Mouse (Mus musculus) kidney, embryonic 15.5 days (tissue): ENCODE measurements at regions not wholly inside any gene's neighbourhood (a gene's known extent, or its start where the extent isn't known, plus 50 kb on each side); places are given as distances from the start of the nearest gene placed in this dataset.

Source experiments
- ATAC-seq: fragments of 200-750 bp; cut with Nextera tagmentation; replicated peaks from 2 replicates; pipeline ENCODE4 v1.8.0; 2017; ENCODE audit warnings: moderate TSS enrichment; ENCODE audit not compliant: low FRiP score
- H3K27ac ChIP-seq: fragments of 300-500 bp; sonication (generic); 2 replicates; pipeline ENCODE4 v1.5.1; 2015; ENCODE audit warnings: mild to moderate bottlenecking, inconsistent platforms
- H3K27me3 ChIP-seq: fragments of 300-500 bp; sonication (generic); 2 replicates; pipeline ENCODE4 v1.6.1; 2015; ENCODE audit warnings: inconsistent platforms
- H3K36me3 ChIP-seq: fragments of 300-500 bp; sonication (generic); 2 replicates; pipeline ENCODE4 v1.6.1; 2015; ENCODE audit warnings: inconsistent platforms
- H3K4me1 ChIP-seq: fragments of 300-500 bp; sonication (generic); 2 replicates; pipeline ENCODE4 v1.6.1; 2015; ENCODE audit warnings: inconsistent platforms
- H3K4me2 ChIP-seq: fragments of 300-500 bp; sonication (generic); 2 replicates; pipeline ENCODE4 v1.6.1; 2015; ENCODE audit warnings: moderate library complexity, mild to moderate bottlenecking, inconsistent platforms
- H3K4me3 ChIP-seq: fragments of 300-500 bp; sonication (generic); replicated peaks from 2 replicates; pipeline ENCODE4 v1.5.1; 2015; ENCODE audit warnings: mild to moderate bottlenecking, inconsistent platforms
- H3K9ac ChIP-seq: fragments of 300-500 bp; sonication (generic); 2 replicates; pipeline ENCODE4 v1.6.1; 2015; ENCODE audit warnings: mild to moderate bottlenecking, inconsistent platforms
- H3K9me3 ChIP-seq: fragments of 300-500 bp; sonication (generic); replicated peaks from 2 replicates; pipeline ENCODE4 v1.6.1; 2016; ENCODE audit warnings: inconsistent platforms
- WGBS: fragments of 180-500 bp; shearing (Covaris S2); methylation state at CpG from one replicate; pipeline ENCODE4 v1.1.7; 2015; ENCODE audit warnings: mixed read lengths; 5-methylcytosine and 5-hydroxymethylcytosine counted together

DNA sequence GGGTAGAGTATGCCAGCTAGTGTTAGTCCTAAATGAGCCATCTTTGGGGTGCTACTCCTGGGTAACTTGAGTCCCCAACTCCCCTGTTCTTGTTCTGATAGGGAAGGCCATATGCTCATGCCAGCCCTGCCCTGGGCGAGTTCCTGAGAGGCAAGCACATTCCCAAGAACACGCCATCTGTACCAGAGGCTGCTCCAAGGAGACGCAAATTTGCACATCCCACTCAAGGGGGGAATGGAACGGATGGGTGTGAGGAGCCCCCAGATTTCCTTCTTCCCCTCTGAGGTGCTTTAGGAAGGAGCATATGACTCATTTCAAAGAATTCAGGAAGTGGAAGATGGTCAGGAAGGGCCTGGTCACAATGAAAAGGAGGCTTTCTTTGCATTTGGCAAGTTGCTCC lies 158.7 kb upstream of the Hs3st4 start:
- Histone ChIP-seq H3K4me2 (no peak overlapping the region), H3K9ac (no peak overlapping the region), H3K27ac (no peak overlapping the region), H3K36me3 (no peaks in the 10 kb centered on the region), H3K9me3 (no peaks in the 10 kb centered on the region), H3K27me3 (no peaks in the 10 kb centered on the region), H3K4me1 (no peaks in the 10 kb centered on the region), H3K4me3 (no peak overlapping the region)
- no peak for ATAC-seq
- 69% methylated on average over 4 of the region's 4 CpGs for WGBS

DNA sequence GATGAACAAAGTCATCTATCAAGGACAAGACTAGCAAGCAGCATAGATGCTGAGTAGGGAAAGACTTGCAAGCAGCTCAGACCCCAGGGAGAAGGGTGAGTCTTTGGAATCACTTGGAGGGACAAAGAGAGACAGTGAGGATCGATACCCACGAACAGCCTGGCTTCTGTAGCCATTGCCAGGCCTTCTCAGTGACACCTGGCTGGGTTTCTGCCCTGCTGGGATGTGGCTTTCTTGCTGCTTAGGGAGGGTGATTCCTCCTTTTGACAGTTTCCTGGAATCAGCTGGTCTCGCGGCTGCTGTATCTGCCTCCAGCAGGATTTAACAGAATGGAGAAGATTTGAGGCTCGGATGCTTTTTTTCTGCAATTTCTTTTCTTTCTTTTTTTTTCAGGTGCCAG lies 156.3 kb upstream of the Hs3st4 start:
- H3K4me1 ChIP-seq, result no peaks in the 10 kb centered on the region
- no peak overlapping the region for H3K4me2 ChIP-seq
- no peak overlapping the region for H3K27ac ChIP-seq
- 80% methylated on average over 5 of the region's 5 CpGs for WGBS
- no peaks in the 10 kb centered on the region for H3K36me3 ChIP-seq
- no peaks in the 10 kb centered on the region for H3K9me3 ChIP-seq
- no peak for ATAC-seq
- H3K27me3 ChIP-seq, result no peaks in the 10 kb centered on the region
- no peak overlapping the region for H3K4me3 ChIP-seq
- no peak overlapping the region for H3K9ac ChIP-seq

DNA sequence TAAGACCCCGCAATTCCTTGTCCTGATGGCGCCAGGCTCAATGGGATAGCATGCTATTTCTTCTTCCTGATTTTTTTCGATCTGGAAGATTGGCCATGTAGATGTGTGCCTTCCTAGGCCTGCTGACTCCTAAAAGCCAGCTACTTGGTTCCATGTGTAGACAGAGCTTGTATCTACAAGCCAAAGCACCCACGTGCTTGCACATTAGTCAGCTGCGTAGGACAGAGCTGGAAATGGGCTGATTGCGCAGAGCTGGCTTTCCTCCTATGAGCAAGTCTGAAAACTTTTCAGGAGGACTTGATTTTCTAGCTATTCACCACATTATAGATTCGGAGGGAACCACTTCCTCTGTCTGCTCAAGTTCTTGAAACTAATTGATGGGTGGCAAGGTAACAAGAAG lies 140.1 kb upstream of the Hs3st4 start:
- ATAC-seq, result no peak
- WGBS, result 88% methylated on average over 7 of the region's 7 CpGs
- Histone ChIP-seq H3K4me3 (no peak overlapping the region), H3K9me3 (no peaks in the 10 kb centered on the region), H3K36me3 (no peaks in the 10 kb centered on the region), H3K27ac (no peak overlapping the region), H3K4me1 (no peaks in the 10 kb centered on the region), H3K4me2 (no peak overlapping the region), H3K27me3 (no peaks in the 10 kb centered on the region), H3K9ac (no peak overlapping the region)

DNA sequence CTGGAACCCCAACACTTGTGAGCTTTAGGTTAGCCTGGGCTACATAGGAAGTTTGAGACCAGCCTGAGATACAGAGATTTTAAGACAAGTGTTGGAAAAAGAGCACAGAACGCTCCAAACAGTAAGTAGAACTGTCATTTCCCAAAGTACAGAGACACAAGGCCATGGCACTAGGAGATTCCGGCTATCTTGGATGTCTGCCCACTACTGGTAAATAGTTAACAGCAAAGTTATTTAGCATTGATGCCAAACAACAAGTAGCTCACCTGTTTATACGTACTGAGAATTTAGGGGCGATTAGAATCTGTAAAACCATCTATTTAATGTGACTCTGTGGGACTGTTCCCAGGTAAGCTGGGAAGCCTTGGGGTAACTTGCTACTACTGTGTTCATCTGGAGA lies 135.6 kb upstream of the Hs3st4 start:
- no peak overlapping the region for H3K4me3 ChIP-seq
- no peaks in the 10 kb centered on the region for H3K36me3 ChIP-seq
- no peaks in the 10 kb centered on the region for H3K9me3 ChIP-seq
- H3K4me1 ChIP-seq, result no peaks in the 10 kb centered on the region
- WGBS, result 81% methylated on average over 4 of the region's 4 CpGs
- H3K9ac ChIP-seq, result no peak overlapping the region
- H3K27me3 ChIP-seq, result no peaks in the 10 kb centered on the region
- no peak overlapping the region for H3K4me2 ChIP-seq
- no peak overlapping the region for H3K27ac ChIP-seq
- ATAC-seq, result no peak

DNA sequence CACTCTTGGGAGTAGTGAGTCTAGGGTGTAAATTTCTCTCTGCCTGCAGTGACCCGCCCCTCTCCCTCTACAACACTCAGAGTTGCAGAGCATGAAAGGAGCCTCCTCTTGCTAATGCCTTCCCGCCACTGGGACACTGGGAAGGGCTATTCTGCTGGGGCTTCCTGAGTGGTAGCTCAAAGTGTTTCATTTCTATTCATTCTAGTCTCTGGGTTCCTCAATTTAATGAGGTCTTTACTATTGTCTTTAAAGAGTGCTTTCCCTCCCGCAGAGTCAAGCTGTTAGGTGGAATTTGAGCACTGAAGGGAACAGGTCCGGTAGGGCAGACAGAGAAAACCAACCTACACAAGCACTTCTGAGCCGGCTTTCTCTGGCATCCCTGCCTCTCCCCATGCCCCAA lies 134.0 kb upstream of the Hs3st4 start:
- no peaks in the 10 kb centered on the region for H3K36me3 ChIP-seq
- H3K27ac ChIP-seq, result no peak overlapping the region
- no peak for ATAC-seq
- WGBS, result 31% methylated on average over 5 of the region's 5 CpGs
- no peak overlapping the region for H3K4me2 ChIP-seq
- H3K9me3 ChIP-seq, result no peaks in the 10 kb centered on the region
- no peak overlapping the region for H3K4me3 ChIP-seq
- no peaks in the 10 kb centered on the region for H3K4me1 ChIP-seq
- no peaks in the 10 kb centered on the region for H3K27me3 ChIP-seq
- no peak overlapping the region for H3K9ac ChIP-seq

DNA sequence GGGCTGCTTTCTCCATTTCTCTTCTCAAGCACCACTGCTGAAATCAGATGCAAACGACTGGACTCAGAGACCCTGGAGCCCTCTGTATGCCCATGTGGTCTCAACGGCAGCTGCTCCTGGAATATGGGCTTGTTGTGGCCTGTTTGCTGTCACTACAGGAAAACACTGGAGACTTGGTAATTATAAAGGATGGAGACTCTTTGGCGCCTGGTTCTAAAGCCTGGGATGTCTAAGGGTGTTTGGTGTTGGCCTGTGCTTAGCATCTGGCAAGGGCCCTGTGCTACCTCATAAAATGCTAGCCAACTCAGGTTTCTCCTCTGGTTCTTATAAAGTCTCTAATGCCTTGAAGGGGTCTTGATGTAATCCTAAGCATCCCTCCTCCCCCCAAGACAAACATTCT lies 133.4 kb upstream of the Hs3st4 start:
- Histone ChIP-seq H3K9me3 (no peaks in the 10 kb centered on the region), H3K4me2 (no peak overlapping the region), H3K27ac (no peak overlapping the region), H3K4me1 (no peaks in the 10 kb centered on the region), H3K36me3 (no peaks in the 10 kb centered on the region), H3K4me3 (no peak overlapping the region), H3K27me3 (no peaks in the 10 kb centered on the region), H3K9ac (no peak overlapping the region)
- WGBS, result 59% methylated on average over 3 of the region's 3 CpGs
- ATAC-seq, result no peak

DNA sequence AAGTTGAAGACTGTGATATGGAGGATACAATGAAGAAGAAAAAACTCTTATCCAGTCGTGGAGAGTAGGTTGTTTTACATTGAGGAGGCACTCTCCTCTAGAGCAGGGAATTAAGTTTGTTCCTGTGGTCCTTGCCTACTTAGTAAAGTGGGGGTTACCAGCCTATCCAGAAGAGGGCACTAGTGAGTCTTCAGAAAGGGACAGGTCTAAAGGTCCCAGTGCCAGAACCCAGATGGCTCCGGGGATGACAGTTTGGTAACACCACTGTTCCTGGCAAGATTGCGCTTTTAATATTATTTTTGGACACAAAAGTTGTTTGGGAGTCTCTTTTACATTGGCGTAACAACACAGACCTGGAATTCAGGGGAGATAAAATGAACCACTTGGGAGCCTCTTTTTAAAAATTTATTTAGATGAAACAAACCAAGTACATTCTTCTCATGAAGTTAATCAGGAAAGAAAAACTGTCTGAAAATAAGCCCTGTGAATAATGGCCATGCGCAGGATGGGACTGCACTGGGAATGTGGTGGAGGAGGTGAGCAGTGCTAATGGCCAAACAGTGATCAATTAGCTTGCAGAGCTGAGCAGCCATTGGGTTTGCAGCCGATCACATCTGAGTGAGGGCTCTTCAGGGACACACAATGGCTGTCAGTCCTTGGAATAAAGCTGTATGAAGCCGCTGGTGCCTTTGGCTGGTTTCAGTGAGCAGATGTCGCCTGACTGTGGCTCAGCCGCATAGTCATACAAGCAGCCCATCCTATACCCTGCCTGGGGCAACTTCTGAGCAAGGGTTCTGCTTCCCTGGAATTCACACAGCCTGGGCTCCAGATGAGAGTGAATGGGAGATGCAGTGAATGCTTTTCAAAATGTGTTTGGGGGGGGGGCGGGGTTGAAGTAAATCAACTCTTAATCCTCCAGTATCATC lies 132.1 kb upstream of the Hs3st4 start:
- H3K27me3 ChIP-seq, result no peaks in the 10 kb centered on the region
- ATAC-seq, result no peak
- H3K4me3 ChIP-seq, result no peak overlapping the region
- H3K36me3 ChIP-seq, result no peaks in the 10 kb centered on the region
- WGBS, result 80% methylated on average over 10 of the region's 10 CpGs
- H3K9me3 ChIP-seq, result no peaks in the 10 kb centered on the region
- H3K27ac ChIP-seq, result no peak overlapping the region
- H3K4me1 ChIP-seq, result no peaks in the 10 kb centered on the region
- no peak overlapping the region for H3K4me2 ChIP-seq
- H3K9ac ChIP-seq, result no peak overlapping the region

DNA sequence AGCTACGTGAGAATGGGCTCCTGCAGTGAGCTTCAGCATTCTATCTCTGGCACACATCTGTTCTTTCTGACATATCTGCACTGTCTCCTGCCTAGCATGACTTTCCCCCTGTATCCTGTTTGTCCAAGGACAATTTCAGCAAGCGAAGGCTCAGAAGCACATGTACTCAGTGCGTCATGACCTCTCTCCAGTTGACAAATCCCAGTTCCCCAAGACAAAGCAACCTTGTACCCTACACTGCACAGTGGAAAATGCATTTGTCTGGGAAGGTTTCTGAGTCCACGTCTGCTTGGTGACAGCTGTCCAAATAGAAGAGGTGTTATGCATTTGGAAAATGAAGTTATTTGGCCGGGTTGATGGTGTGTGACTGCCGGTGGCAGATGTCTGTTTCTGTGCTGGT lies 125.1 kb upstream of the Hs3st4 start:
- 75% methylated on average over 6 of the region's 6 CpGs for WGBS
- no peak overlapping the region for H3K4me2 ChIP-seq
- H3K4me1 ChIP-seq, result no peaks in the 10 kb centered on the region
- H3K27me3 ChIP-seq, result no peaks in the 10 kb centered on the region
- H3K36me3 ChIP-seq, result no peaks in the 10 kb centered on the region
- no peak overlapping the region for H3K9ac ChIP-seq
- H3K27ac ChIP-seq, result no peak overlapping the region
- ATAC-seq, result no peak
- H3K9me3 ChIP-seq, result no peaks in the 10 kb centered on the region
- H3K4me3 ChIP-seq, result no peak overlapping the region

DNA sequence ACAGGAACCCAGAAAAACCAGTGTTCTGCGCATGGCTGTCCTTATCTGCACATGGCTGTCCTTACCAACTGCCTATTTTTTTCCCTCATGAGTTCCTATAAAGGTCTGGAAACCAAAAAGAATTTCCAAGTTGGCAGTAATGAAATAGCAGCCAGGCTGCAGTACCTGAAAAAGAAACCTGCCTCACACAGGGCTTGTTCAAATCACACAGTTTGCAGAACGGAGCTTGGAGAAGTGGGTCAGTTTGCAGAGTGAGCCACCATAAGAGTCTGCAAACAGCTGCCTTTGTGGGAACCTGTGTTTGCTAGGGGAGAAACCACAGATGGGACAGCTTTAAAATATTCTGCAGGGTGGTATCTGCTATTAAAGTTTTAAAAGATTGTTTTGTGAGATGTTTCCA lies 121.0 kb upstream of the Hs3st4 start:
- no peaks in the 10 kb centered on the region for H3K4me1 ChIP-seq
- no peaks in the 10 kb centered on the region for H3K27me3 ChIP-seq
- H3K4me3 ChIP-seq, result no peak overlapping the region
- no peaks in the 10 kb centered on the region for H3K36me3 ChIP-seq
- H3K27ac ChIP-seq, result no peak overlapping the region
- no peak overlapping the region for H3K9ac ChIP-seq
- ATAC-seq, result no peak
- 77% methylated on average over 2 of the region's 2 CpGs for WGBS
- no peak overlapping the region for H3K4me2 ChIP-seq
- H3K9me3 ChIP-seq, result no peaks in the 10 kb centered on the region

DNA sequence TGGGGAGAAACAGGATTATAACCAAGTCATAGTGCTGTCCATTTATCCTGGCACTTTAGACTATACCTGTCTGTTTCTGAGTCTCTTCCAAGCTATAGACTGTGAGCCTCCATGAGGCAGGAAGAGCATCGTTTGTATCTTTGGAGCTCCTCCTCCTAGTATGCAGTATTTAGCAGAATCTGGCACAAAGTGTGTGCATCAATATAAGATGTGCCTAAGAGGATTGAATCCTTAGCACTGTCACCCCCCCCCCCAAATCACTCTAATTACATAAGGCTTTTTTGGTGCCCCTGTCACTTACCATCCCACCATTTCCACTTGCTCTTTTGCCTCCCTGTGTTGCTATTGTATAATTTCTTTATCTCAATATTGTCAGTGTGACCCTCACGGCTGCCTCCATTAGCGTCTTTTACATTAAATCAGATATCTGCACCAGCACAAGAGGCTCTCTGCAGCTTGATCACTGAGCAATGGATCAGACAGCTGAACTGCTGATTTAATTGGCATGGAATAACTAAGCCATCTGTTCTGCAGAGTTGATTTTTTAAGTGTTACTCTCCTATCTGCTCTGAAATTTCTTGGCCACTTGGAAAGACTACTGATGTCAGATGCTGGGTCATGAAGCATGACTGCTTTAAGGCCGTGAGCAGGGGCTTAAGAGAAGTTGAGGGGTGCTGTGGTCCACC lies 85.8 kb upstream of the Hs3st4 start:
- WGBS, result 80% methylated on average over 4 of the region's 4 CpGs
- Histone ChIP-seq H3K4me2 (no peak overlapping the region), H3K4me1 (no peaks in the 10 kb centered on the region), H3K9me3 (no peaks in the 10 kb centered on the region), H3K27me3 (no peaks in the 10 kb centered on the region), H3K36me3 (no peaks in the 10 kb centered on the region), H3K27ac (no peak overlapping the region), H3K9ac (no peak overlapping the region), H3K4me3 (no peak overlapping the region)
- no peak for ATAC-seq

DNA sequence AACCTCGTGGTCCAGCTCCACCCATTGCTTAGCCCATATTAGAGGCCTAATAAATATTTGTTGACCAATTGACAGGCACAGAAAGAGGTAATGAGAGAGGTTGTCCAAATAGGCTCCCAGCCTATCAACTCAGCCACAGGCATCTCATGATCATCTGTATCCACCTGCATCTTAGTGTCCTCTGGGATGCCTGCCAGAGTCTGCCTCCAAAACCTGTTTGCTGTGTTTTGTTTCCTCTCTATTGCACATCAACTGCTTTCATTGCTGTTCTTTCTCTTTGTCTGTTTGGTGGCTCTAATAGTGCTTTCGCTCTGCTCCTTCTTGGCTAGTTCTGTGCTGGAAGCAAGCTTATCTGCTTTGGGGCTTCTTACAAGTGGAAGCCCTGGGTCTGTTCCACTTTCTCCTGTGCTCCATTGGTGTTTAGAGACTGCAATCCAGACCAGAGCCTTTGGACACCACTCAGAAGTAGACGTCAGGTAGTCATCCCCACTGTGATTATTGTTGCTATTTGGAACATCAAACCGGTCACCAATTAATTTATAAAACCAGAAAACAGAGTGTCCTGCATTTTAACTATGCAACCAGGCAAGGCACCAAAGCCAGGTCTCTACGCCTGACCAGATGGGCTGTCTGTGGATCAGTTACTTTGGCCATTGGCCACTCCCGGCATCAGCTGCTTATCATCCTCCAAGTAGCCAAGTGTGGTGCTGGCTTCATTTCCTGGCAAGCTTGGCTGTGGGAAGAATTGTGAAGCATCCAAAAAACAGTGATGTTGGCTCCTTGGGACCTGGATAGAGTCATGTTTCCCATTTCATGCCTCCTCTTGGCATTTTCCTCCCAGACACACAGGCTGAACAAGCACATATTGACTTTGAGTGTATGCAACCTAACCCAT lies 74.5 kb upstream of the Hs3st4 start:
- H3K27me3 ChIP-seq, result no peaks in the 10 kb centered on the region
- WGBS, result 87% methylated on average over 6 of the region's 6 CpGs
- no peak overlapping the region for H3K9ac ChIP-seq
- no peak for ATAC-seq
- H3K4me1 ChIP-seq, result no peaks in the 10 kb centered on the region
- H3K4me3 ChIP-seq, result no peak overlapping the region
- no peaks in the 10 kb centered on the region for H3K9me3 ChIP-seq
- H3K4me2 ChIP-seq, result no peak overlapping the region
- no peak overlapping the region for H3K27ac ChIP-seq
- H3K36me3 ChIP-seq, result no peaks in the 10 kb centered on the region

DNA sequence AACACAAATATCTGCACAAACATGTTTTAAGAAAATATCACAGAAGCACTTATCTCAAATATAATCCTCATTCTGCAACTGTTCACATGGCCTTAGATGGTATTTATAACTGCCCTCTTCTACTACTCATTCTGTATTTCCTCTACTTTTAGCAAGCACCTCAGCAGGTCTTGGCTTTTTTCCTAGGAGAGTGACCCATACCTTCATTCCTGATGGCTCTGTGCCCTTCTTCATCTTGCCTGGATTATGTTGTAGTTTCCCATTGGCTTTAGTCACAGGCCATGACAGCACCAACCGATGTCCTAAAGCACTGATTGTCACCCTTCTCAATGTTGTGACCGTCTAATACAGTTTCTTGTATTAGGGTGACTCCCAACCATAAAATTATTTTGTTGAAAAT lies 61.2 kb upstream of the Hs3st4 start:
- WGBS, result 96% methylated on average over 2 of the region's 2 CpGs
- H3K27me3 ChIP-seq, result no peaks in the 10 kb centered on the region
- no peak overlapping the region for H3K27ac ChIP-seq
- ATAC-seq, result no peak
- no peaks in the 10 kb centered on the region for H3K9me3 ChIP-seq
- H3K4me3 ChIP-seq, result no peak overlapping the region
- H3K36me3 ChIP-seq, result no peaks in the 10 kb centered on the region
- H3K9ac ChIP-seq, result no peak overlapping the region
- H3K4me2 ChIP-seq, result no peak overlapping the region
- H3K4me1 ChIP-seq, result no peaks in the 10 kb centered on the region
